Mouse (Mus musculus) neural tube, embryonic 14.5 days (tissue): ENCODE data around the gene St7l. TPM values are rescaled to one million over a fixed set of nuclear protein-coding genes. Genes with fewer than 3 reads are reported as not detected.
A peak's percentile ranks its signal among the peaks of the same experiment; 100 is the strongest.
"Not testable (repeated sequence)": the region's sequence is repeated elsewhere in the genome, so short reads cannot be mapped to it uniquely, and the experiment has no call there.

Experiments used
- ATAC-seq: fragments of 200-750 bp; cut with Nextera tagmentation; 2 replicates; pipeline ENCODE4 v1.8.0; 2017; ENCODE audit warnings: low read depth, mild to moderate bottlenecking, moderate TSS enrichment, moderate library complexity
- H3K27ac ChIP-seq: fragments of 300-500 bp; sonication (generic); 2 replicates; pipeline ENCODE4 v1.5.1; 2014; ENCODE audit warnings: low read depth, mild to moderate bottlenecking, control low read depth, low read length, moderate library complexity, mixed read lengths
- H3K27me3 ChIP-seq: fragments of 300-500 bp; sonication (generic); 2 replicates; pipeline ENCODE4 v1.6.1; 2014; ENCODE audit warnings: low read length; ENCODE audit not compliant: control insufficient read depth, insufficient read depth
- H3K36me3 ChIP-seq: fragments of 300-500 bp; sonication (generic); 2 replicates; pipeline ENCODE4 v1.6.1; 2014; ENCODE audit warnings: low read length, mixed read lengths; ENCODE audit not compliant: control insufficient read depth, insufficient read depth
- H3K4me1 ChIP-seq: fragments of 300-500 bp; sonication (generic); 2 replicates; pipeline ENCODE4 v1.6.1; 2014; ENCODE audit warnings: low read length; ENCODE audit not compliant: control insufficient read depth, insufficient read depth
- H3K4me2 ChIP-seq: fragments of 300-500 bp; sonication (generic); 2 replicates; pipeline ENCODE4 v1.6.1; 2014; ENCODE audit warnings: mild to moderate bottlenecking, low read depth, low read length, control low read depth
- H3K4me3 ChIP-seq: fragments of 300-500 bp; sonication (generic); 2 replicates; pipeline ENCODE4 v1.5.1; 2014; ENCODE audit warnings: low read depth, low read length, control low read depth, mixed read lengths
- H3K9ac ChIP-seq: fragments of 300-500 bp; sonication (generic); replicated peaks from 2 replicates; pipeline ENCODE4 v1.6.1; 2014; ENCODE audit warnings: low read depth, mild to moderate bottlenecking, control low read depth, low read length, mixed read lengths
- H3K9me3 ChIP-seq: fragments of 300-500 bp; sonication (generic); 2 replicates; pipeline ENCODE4 v1.6.1; 2016; ENCODE audit warnings: low read length; ENCODE audit not compliant: control insufficient read depth
- WGBS: fragments of 180-500 bp; shearing (Covaris S2); extraction: QIAGEN DNeasy Blood & Tissue Kit; methylation state at CpG from one replicate; pipeline ENCODE4 v1.1.7; 2014; 5-methylcytosine and 5-hydroxymethylcytosine counted together
- polyA plus RNA-seq: library from polyadenylated mRNA; unstranded; fragments of >200 nt; fragmentation: Nextera tagmentation; extraction: Ambion mirVana; gene quantifications from 2 replicates; pipeline ENCODE4 v1.2.1, GENCODE M21; 2014

The St7l gene
- polyA plus RNA-seq, 1 experiment from 2014 or later = 39.4 TPM

DNA sequence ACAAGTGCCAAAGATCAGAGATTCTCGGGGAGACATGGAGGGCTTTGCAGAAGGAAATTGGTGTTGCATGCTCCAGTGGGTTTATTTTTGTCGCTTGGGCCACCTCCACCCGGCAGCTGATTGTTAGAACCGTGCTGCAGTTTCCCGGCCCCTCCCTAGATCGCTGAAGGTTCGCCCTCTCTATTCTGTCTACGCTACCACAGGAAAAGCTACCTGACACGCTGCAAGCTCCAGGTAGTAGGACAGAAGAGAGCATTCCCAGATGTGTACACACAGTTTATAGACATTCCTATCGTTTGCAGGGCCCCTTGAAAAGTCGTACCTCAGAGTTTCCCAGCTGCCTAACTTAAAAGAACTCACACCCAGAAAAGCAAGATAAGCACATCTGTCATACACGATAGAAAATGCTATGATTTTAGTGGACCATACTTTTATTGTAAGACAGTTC, 1.6 kb downstream of the St7l start:
- peak overlapping the region; percentile 68 for H3K4me2 ChIP-seq
- H3K4me1 ChIP-seq = peaks cover 23% of the 10 kb centered on the region
- peak; percentile 12; the same call in 1 of the 2 replicates for ATAC-seq
- no peaks in the 10 kb centered on the region for H3K27me3 ChIP-seq
- H3K9me3 ChIP-seq = no peaks in the 10 kb centered on the region
- peak overlapping the region; percentile 88 for H3K9ac ChIP-seq
- 2% methylated on average over 12 of the region's 12 CpGs for WGBS
- no peaks in the 10 kb centered on the region; the same call in 1 of the 2 replicates for H3K36me3 ChIP-seq
- H3K27ac ChIP-seq = peak overlapping the region; percentile 94
- H3K4me3 ChIP-seq = peak overlapping the region; percentile 76

DNA sequence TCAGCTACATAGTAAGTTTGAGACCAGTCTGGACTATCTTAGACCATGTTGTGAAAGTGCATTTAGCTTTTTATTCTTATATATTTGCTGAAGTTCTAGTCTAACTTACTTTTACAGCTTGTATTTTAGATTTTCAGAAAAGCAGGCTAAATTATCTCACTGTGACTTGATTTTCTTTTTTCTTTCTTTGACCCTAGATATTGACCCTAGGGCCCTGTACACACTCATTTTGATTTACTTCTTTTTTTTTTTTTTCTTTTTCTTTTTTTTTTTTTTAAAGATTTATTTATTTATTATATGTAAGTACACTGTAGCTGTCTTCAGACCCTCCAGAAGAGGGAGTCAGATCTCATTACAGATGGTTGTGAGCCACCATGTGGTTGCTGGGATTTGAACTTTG, 2.9 kb downstream of the St7l start:
- H3K4me1 ChIP-seq = peaks cover 18% of the 10 kb centered on the region
- not testable (repeated sequence) for H3K9me3 ChIP-seq, H3K4me3 ChIP-seq, H3K27me3 ChIP-seq, H3K9ac ChIP-seq, H3K27ac ChIP-seq, ATAC-seq, H3K4me2 ChIP-seq
- peaks cover 11% of the 10 kb centered on the region for H3K36me3 ChIP-seq

DNA sequence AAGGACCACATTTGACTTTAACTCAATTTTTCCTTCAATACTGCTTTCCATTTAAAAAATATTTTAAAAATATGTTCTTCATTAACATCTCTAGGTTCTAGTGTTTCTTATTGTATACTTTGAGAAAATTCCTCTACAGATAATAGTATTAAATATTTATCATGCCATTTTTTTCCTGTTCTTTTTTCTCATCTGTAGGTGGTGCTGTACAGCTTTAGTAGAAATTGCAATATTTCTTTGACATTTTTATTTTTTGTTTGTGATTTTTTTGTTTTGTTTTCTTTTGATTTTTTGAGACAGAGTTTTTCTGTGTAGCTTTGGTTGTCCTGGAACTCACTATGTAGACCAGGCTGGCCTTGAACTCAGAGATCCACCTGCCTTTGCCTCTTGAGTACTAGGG, 5.8 kb downstream of the St7l start:
- ATAC-seq = no peak
- H3K36me3 ChIP-seq = peaks cover 32% of the 10 kb centered on the region

DNA sequence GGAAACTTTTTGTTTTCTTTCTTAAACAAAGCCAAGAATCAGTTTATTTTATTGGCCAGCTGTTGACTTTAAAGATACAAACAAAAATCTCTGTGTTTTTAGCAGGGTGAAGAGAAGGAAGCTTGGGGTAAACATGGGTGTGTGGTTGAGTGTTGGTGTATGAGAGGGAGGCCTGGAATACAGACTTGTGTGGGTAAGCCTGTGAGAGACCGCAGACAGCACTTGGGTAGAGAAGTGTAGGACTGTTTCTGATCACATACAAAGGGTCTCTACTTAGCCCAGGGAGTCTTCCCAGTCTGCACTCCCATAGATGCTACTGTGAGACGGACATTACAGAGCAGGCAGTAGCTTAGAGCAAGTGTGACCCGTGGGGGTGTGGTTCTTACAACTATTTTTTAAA, 24.8 kb downstream of the St7l start:
- H3K4me2 ChIP-seq = no peak overlapping the region
- ATAC-seq = no peak
- H3K9me3 ChIP-seq = no peaks in the 10 kb centered on the region
- H3K4me3 ChIP-seq = no peak overlapping the region
- no peak overlapping the region for H3K9ac ChIP-seq
- peaks cover 29% of the 10 kb centered on the region for H3K36me3 ChIP-seq
- no peaks in the 10 kb centered on the region for H3K4me1 ChIP-seq
- WGBS = 89% methylated on average over 3 of the region's 3 CpGs
- no peak overlapping the region for H3K27ac ChIP-seq
- H3K27me3 ChIP-seq = no peaks in the 10 kb centered on the region

More for the DNA sequence above, 5.8 kb downstream of the St7l start:
- Histone ChIP-seq H3K4me1 (peaks cover 9% of the 10 kb centered on the region; the same call in 1 of the 2 replicates), H3K9ac (no peak overlapping the region), H3K9me3 (no peaks in the 10 kb centered on the region), H3K4me3 (no peak overlapping the region), H3K4me2 (no peak overlapping the region), H3K27ac (no peak overlapping the region), H3K27me3 (no peaks in the 10 kb centered on the region)

DNA sequence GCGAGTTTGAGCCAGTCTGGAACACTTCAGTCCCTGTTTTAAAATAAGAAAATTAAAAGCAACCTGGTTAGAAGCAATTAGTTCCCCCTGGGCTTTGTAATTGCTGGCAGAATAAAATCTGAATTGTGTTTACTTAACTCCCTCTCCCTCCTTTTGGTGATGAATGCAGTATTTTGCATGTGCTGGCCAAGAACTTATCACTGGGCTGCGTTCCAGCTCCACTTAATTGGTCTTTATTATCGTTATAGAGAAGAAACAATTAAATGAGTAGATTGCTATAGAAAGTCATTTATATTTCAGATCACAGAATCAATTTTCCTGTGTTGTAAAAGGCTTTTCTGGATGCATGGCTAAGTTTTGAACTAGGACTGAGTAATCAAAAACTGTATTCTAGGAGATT, 32.3 kb downstream of the St7l start:
- ATAC-seq = no peak
- whole genome bisulfite sequencing = 65% methylated on average over 3 of the region's 3 CpGs

DNA sequence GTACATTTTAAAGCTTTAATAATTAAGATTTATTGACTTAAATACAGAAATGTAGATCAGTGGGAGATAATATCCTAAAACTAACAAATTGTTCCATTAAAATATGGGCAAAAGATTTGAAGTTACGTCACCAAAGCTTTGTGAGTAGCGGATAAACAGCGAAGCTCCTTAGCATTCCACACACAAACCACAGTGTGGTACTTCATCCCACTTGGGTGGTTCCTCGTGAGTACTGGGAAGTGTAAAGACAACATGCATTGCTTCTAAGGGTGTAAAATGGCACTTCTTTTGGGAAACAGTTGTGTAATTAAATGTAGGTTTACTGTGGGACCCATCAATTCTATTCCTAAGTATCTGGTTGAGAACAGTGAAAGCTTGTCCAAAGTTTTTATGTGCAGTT, 37.3 kb downstream of the St7l start:
- no peak overlapping the region for H3K9ac ChIP-seq
- no peaks in the 10 kb centered on the region for H3K9me3 ChIP-seq
- H3K4me3 ChIP-seq = no peak overlapping the region
- H3K4me2 ChIP-seq = no peak overlapping the region
- H3K4me1 ChIP-seq = no peaks in the 10 kb centered on the region
- 93% methylated on average over 4 of the region's 4 CpGs for WGBS
- no peak overlapping the region for H3K27ac ChIP-seq
- no peaks in the 10 kb centered on the region for H3K27me3 ChIP-seq
- H3K36me3 ChIP-seq = peaks cover 32% of the 10 kb centered on the region
- no peak for ATAC-seq

More for the DNA sequence above, 32.3 kb downstream of the St7l start:
- Histone ChIP-seq H3K27ac (no peak overlapping the region), H3K9me3 (no peaks in the 10 kb centered on the region), H3K4me1 (no peaks in the 10 kb centered on the region), H3K4me3 (no peak overlapping the region), H3K27me3 (no peaks in the 10 kb centered on the region), H3K36me3 (peaks cover 44% of the 10 kb centered on the region), H3K4me2 (no peak overlapping the region), H3K9ac (no peak overlapping the region)

DNA sequence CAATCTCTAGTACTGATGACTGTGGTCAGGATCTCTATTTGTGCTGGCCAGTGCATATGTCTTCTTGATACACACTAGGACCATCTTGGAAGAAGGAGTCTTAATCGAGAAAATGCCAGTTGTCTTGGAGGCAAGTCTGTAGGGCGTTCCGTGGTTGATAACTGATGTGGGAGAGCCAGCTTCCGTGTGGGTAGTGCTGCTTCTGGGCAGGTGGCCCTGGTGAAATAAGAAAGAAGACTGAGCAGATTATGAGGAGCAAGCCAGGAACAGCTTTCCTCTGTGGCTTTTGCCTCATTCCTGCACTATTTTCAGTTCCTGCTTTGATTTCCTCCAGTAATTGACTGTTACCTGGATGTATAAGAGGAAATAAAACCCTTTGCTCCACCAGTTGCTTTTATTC, 41.6 kb downstream of the St7l start:
- no peaks in the 10 kb centered on the region for H3K27me3 ChIP-seq
- no peak overlapping the region for H3K27ac ChIP-seq
- WGBS = 96% methylated on average over 4 of the region's 4 CpGs
- H3K4me3 ChIP-seq = no peak overlapping the region
- H3K9me3 ChIP-seq = no peaks in the 10 kb centered on the region
- no peak for ATAC-seq
- H3K9ac ChIP-seq = no peak overlapping the region
- peaks cover 17% of the 10 kb centered on the region; the same call in 1 of the 2 replicates for H3K36me3 ChIP-seq
- no peak overlapping the region for H3K4me2 ChIP-seq
- H3K4me1 ChIP-seq = no peaks in the 10 kb centered on the region

DNA sequence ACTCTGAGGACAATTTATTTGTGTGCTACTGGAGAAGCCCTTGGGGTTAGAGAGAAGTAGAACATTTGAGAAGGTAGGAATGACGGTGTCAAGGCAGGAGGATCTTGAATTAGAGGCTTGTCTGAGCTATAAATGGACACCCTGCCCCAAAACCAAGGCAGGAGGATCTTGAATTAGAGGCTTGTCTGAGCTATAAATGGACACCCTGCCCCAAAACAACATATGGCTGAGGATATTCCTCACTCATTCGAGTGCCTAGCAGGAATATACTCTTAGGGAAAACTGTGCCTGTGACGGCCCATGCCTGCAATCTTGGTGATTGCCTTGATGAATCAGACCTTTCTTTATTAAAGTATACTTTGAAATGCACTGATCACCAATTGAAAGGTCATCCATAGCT, 42.2 kb downstream of the St7l start:
- 84% methylated on average over 3 of the region's 3 CpGs for WGBS

DNA sequence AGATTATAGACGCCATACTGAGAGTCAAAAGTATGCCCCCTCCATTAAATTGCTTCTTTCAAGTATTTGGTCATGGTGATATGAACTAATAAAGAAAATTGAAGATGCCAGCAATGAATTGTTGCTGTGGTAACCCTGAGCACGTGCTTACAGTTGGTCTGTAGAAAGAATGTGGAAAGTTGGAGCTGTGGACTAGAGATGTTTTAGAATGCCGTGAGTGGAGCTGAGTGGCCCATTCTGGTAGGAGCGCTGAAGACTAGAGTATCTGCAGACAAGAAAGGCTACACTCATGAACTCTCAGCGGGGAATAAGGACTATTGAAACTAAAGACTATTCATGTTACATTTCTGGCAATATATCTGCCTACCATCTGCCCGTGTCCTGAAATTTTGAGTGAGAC, 45.4 kb downstream of the St7l start:
- ATAC-seq = no peak
- Histone ChIP-seq H3K4me3 (no peak overlapping the region), H3K4me2 (no peak overlapping the region), H3K9me3 (no peaks in the 10 kb centered on the region), H3K4me1 (no peaks in the 10 kb centered on the region), H3K9ac (no peak overlapping the region), H3K36me3 (peaks cover 10% of the 10 kb centered on the region; the same call in 1 of the 2 replicates), H3K27ac (no peak overlapping the region), H3K27me3 (no peaks in the 10 kb centered on the region)
- whole genome bisulfite sequencing = 83% methylated on average over 6 of the region's 6 CpGs

More for the DNA sequence above, 42.2 kb downstream of the St7l start:
- no peaks in the 10 kb centered on the region for H3K4me1 ChIP-seq
- H3K27ac ChIP-seq = no peak overlapping the region
- H3K36me3 ChIP-seq = peaks cover 16% of the 10 kb centered on the region; the same call in 1 of the 2 replicates
- no peaks in the 10 kb centered on the region for H3K27me3 ChIP-seq
- H3K4me3 ChIP-seq = no peak overlapping the region
- no peak for ATAC-seq
- no peak overlapping the region for H3K4me2 ChIP-seq
- no peaks in the 10 kb centered on the region for H3K9me3 ChIP-seq
- no peak overlapping the region for H3K9ac ChIP-seq
